Mouse (Mus musculus): ENCODE data around the gene Bhlha9. TPM values are rescaled to one million over a fixed set of nuclear protein-coding genes. Genes with fewer than 3 reads are reported as not detected.

The Bhlha9 gene
- total RNA-seq, 2 experiments from 2014 or later, result not detected

DNA sequence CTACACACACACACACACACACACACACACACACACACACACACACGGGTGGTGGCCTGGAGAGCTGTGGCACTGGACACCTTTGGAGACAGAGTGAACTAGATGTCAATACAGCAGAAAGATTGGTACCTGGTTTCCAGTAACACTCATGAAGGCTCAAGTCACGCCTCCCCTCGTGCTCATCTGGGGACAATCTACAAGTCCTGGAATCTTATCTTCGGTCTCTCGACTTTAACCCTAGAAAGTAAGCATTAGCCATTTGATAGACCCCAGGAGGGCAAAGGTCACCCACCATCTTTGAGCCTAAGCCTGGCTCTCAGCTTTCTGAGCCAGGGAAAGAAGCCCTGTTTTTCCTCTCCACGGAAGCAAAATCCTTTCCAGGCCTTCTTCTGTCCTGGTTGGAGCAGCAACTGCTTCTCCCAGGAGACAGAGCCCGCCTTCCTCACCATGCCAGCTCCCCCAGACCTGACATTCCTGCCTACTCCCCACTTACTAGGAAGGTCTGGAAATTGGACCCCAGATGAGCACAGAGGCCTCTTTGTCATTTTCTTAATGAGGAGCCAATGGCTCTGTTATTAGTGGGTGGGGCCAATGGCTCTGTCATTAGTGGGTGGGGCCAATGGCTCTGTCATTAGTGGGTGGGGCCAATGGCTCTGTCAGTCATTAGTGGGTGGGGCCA, 10.3 kb upstream of the Bhlha9 start:
- DNase-seq, result no peak

GRCm38 (mm10) chr11:76666002-76666649, 6.1 kb upstream of the Bhlha9 start:
- no peak for DNase-seq

DNA sequence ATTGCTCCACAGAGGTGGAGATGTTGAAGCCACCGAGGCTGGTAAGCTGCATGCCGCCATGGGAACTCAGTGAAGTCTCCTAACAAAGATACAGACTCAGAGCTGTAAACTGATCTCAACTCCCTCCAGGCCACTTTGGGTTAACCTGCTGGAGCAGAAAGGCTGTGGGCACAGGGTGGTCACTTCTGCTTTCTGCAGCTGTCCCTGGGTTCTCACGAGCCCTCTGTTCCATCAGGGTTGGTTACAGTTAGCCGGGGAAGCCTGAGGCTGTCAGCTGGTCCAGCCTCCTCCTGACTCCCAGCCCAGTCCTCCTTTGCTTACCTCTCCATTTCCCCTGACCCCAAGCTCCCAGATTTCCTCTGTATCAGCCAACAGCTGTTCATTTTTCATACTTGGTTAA, 4.5 kb upstream of the Bhlha9 start:
- no peak for DNase-seq

DNA sequence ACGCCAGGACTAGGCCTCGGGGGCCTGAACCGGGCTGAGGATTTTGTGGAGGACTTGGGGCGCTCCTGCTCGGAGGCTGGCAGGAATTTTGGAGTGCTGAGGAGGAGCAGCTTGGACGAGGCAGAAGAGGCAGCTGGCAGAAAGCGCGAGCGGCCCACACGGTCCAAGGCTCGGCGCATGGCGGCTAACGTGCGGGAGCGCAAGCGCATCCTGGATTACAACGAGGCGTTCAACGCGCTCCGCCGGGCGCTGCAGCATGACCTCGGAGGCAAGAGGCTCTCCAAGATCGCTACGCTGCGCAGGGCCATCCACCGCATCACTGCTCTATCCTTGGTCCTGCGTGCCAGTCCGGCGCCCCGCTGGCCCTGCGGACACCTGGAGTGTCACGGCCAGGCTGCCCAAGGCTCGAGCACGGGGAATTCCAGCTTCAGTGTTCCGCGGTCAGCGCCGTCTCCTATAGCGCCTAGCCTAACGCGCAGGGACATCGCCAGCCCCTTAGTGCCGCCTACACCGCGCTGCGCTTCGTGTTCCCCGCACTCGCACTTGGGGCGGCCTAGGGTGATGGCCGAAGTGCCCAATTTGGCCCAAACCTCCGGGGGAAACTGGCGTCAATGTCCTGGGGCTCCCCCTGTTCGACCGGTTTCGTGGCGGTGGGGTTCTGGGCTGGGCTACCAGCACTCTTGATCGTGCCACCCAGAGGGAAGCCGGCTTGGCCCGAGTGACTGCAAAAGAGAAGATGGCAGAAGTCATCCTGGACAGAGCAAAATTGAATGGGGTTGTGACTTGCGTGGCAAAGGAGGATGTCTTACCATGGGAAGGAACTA, 503 bp downstream of the Bhlha9 start:
- no peak for DNase-seq

- DNase-seq, result no peak
These were observed 1.9 kb downstream of the Bhlha9 start for GRCm38 (mm10) chr11:76674199-76674598.

- DNase-seq, result no peak
These were observed 2.4 kb downstream of the Bhlha9 start for GRCm38 (mm10) chr11:76674704-76675103.

GRCm38 (mm10) chr11:76679508-76679907, 7.2 kb downstream of the Bhlha9 start, which contains the start of gene Trarg1:
TSS of gene Trarg1 (plus strand) at chr11:76679808.
- DNase-seq, result peak in 1 of 2 experiments; percentile 26

DNA sequence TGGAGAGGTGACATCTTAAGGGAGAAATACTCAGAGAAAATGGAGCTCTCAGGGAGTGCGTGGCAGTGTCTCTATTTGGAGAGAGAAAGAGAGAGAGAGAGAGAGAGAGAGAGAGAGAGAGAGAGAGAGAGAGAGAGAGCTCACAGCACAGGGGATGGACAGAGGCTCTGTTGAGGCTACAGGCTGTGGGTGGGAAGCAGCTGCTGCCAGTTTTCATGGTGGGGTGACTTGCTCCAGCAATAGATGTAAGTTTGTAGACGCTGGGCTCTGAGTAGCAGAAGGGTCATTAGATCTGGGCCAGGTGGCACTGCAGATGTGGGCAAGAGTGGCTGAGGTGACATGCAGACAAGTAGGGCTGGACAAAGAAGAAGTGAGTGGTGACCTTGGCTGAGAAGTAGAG, 13.3 kb downstream of the Bhlha9 start:
- no peak for DNase-seq

DNA sequence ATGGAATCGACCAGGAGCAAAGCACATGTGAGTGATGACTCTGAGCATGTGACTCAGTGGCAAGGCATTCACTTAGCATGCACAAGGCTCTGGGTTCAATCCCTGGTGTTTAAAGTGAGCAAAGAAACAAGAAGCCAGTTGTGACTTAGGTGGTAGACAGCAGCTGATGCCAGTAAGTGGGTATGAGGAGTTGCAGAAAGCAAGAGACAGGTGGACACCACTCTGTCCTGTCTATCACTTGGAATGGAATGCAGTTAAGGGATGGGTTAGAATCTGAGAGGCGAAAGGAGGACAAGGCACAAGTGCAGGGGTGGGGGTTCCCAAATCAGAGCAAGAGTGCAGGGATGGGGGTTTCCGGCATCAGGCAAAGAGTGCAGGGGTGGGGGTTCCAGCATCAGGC, 19.8 kb downstream of the Bhlha9 start:
- DNase-seq, result no peak

GRCm38 (mm10) chr11:76695810-76696209, 23.5 kb downstream of the Bhlha9 start:
- DNase-seq, result no peak

DNA sequence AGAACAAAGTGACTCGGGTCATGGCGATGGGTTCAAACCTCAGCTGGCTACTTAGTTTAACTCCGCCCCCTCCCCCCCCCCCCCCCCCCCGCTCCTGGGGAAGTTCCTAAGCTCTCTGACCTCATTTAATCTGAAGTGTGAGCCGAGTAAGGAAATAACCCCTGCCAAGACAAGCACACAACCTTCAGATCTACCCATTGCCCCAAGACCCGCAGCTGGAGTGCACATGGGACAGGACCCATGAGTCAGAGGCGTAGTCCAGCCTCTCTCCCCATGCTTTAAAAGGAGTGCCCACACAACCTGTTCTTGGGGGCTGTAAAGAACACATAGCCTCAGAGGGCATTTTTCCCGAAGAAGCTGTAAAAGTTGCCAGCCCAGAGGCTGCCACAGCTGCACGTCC, 27.4 kb downstream of the Bhlha9 start:
- peak in 1 of 2 experiments; percentile 48 for DNase-seq

GRCm38 (mm10) chr11:76707656-76708055, 35.4 kb downstream of the Bhlha9 start:
- no peak for DNase-seq

DNA sequence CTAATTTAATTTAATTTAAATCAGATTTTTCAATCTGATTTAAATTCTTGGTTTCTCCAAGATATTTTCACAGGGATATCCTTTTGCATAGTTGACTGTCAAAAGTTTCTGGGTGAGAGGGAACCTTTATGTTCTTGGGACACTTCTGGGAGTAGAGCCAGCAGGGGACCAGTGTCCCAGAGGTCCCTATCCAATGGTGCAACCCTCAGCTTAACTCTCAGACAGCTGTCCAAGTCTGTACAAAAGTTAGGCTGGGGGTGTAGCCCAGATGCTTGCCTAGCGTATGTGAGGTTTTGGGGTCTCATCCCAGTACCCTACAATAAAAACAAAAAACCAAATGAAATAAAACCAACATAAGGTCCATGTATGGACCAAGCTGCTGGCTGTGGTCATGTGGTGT, 35.8 kb downstream of the Bhlha9 start:
- DNase-seq, result peak in 1 of 2 experiments; percentile 60

GRCm38 (mm10) chr11:76708881-76709280, 36.6 kb downstream of the Bhlha9 start:
- peak in 1 of 2 experiments; percentile 46 for DNase-seq

GRCm38 (mm10) chr11:76709625-76710452, 37.6 kb downstream of the Bhlha9 start:
- peak; percentile 50 to 78 for DNase-seq

DNA sequence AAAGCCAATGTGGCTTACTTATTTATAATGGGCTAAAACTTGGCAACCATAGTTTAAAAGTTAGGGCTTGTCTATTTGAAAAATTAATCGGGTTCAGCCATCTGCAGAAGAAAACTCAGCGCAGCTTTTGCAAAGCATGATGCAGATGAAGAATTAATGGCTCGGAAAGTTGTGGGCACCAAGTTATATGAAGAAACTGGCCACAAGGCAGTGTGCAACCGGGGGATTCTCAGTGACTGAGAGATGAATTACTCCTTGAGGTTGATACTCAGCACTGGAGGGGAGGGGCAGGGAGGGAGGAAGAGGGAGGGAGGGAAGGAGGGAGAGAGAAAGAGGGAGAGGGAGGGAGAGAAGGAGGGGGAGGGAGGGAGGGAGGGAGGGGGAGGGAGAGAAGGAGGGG, 44.7 kb downstream of the Bhlha9 start:
- no peak for DNase-seq

Other genes with a start within 250 kb of the Bhlha9 start
- gene Abr, start 50.2 kb upstream of the Bhlha9 start, total RNA-seq (2021), result 10 to 100 TPM; 24.8 to 29.7 TPM
- 1 to 10 TPM; 4.0 to 7.0 TPM for gene Trarg1, start 7.3 kb downstream of the Bhlha9 start, total RNA-seq (2021)
- gene Gosr1, start 91.1 kb downstream of the Bhlha9 start, total RNA-seq (2021), result 10 to 100 TPM; 26.3 to 28.6 TPM
- 10 to 100 TPM; 35.0 to 38.6 TPM for gene Cpd, start 174.5 kb downstream of the Bhlha9 start, total RNA-seq (2021)
- gene Tmigd1, start 229.7 kb downstream of the Bhlha9 start, total RNA-seq (2021), result under 1 TPM in 1 of 2 experiments, not detected in 1; 0.28 TPM

Data from heart, adult 18-20 months (tissue).